Mouse (Mus musculus) thymus, adult 2 months (tissue): Measurements from ENCODE around the gene Clec4f.

Source experiments
- CTCF ChIP-seq: fragments of 200-500 bp; IDR thresholded peaks from 2 replicates; pipeline ENCODE4 v1.5.1; 2012; ENCODE audit warnings: mild to moderate bottlenecking, control low read depth, low read length, moderate library complexity, borderline replicate concordance; ENCODE audit not compliant: control insufficient read depth, poor library complexity, insufficient read depth; ENCODE audit errors: extremely low read depth
- POLR2A ChIP-seq: fragments of 200-500 bp; IDR thresholded peaks from 2 replicates; pipeline ENCODE4 v1.6.1; 2012; ENCODE audit warnings: mild to moderate bottlenecking, low read length, control low read depth, moderate library complexity; ENCODE audit not compliant: control insufficient read depth, poor library complexity, insufficient read depth; ENCODE audit errors: extremely low read depth

DNA sequence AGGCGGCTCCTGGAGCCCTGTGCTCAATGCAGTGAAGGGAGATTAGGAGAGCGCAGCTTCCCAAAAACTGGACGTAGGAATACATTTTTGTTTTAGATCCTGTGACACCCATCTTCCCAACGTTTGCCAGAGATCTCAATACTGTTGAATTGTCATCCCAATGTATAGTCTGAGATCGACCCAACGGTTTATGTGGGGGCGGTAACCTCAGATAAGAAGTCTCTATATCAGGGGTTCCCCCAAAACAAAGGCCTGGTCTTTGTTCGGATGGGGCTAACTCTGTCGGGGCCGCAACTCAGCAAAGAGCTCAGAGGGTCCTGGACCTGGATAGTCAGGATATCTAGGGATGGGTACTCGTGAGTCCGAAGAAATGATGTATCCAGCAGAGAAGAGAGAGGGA lies 37.0 kb upstream of the Clec4f start:
- TF ChIP-seq CTCF, result no peak
- TF ChIP-seq POLR2A, result no peak
